Mouse (Mus musculus) frontal cortex, adult (tissue): ENCODE measurements around the gene Scd2.
"Not testable (repeated sequence)": the region's sequence is repeated elsewhere in the genome, so short reads cannot be mapped to it uniquely, and the experiment has no call there.

Experiments used
- ATAC-seq: cut with Nextera tagmentation; 2 replicates; pipeline ENCODE4 v1.9.2; 2017; ENCODE audit warnings: mild to moderate bottlenecking, moderate library complexity, mixed read lengths; ENCODE audit not compliant: low TSS enrichment

Gene Scd2

GRCm38 (mm10) chr19:44312007-44312360 is 18.5 kb downstream of the Scd2 start:
- ATAC-seq: peak; percentile 42; the same call in 1 of the 2 replicates

GRCm38 (mm10) chr19:44313066-44313465 is 19.6 kb downstream of the Scd2 start:
- ATAC-seq: no peak

DNA sequence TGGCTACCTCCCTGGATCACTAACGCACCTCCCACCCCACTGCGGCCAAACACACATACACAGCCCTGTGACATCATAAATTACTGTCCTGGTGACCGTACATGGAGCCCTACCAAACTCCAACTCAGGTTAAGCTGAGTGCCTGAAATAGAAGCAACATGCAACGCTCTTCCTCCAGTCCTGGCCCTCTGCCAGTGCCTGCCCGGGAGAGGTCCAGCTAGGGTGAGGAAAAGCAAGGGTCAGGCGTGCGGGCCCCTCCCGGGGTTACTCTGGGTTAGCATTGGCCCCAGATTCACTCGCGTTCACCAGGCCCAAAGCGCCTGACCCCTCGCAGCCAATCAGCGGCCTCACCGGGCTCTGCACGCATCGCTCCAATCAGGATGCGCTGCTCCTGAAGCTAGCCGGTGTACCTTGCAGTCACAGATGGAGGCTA is 20.9 kb downstream of the Scd2 start:
- peak; percentile 88 for ATAC-seq

DNA sequence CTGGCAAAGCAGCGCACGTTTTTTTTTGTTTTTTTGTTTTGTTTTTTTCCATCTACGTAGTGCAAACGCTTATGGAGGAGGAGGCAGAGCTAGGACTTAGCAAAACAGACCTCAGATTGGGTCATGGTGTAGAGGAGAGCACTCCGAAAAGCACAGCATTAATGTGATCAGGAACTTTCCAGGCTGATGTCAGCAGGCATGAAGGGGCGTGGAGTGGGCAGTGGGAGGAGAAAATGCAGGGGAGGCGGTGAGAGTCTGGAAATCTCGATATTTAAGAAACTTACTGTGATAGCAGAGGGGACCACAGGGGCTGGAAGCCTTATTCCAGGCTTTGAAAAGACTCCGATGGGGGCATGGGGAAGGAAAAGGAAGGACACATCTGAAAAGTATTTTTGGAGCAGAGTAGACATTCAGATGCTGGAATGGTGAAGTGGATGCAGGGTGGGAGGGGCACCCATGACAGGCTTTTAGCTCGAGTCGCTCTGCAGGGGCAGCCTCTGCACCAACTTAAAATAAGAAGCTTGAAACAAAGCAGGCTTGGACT is 21.5 kb downstream of the Scd2 start:
- ATAC-seq: peak; percentile 55

DNA sequence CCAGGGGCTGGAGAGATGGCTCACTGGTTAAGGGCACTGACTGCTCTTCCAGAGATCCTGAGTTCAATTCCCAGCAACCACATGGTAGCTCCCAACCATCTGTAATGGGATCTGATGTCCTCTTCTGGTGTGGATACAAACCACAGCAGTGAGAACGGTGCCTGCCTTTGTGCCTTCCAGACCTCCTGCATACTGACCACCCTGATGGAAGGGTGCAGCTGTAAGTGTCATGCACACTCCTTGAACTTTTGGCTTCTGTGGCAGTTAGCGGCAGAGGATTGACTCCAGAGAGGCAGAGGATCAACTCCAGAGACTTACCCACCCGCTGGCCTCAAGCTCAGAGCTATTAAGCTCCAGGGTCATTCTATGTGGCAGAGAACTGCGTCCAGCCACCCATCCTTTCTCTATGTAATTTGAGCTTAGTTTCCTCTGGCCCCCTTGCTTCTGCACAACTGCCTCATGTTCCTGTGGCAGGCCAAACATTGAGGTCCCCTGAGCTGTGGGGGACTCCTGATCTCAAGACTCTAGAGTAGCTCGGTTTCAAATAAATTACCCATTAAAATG is 23.4 kb downstream of the Scd2 start:
- no peak for ATAC-seq

DNA sequence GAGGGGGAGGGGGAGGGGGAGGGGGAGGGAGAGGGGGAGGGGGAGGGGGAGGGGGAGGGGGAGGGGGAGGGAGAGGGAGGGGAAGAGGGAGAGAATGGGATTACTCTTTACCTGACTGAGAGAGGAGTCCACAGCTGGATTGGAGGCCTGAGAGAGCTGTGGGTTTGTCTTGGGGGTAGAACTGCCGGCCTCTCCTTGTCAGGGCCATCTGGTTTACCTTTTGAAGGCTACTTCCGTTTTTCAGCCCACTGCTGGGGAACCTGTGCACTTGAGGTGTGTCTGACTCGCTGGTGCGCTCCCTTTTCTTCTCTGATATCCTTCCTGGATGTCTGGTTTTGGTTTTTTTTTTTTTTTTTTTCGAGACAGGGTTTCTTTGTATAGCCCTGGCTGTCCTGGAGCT is 23.9 kb downstream of the Scd2 start:
- no peak for ATAC-seq

DNA sequence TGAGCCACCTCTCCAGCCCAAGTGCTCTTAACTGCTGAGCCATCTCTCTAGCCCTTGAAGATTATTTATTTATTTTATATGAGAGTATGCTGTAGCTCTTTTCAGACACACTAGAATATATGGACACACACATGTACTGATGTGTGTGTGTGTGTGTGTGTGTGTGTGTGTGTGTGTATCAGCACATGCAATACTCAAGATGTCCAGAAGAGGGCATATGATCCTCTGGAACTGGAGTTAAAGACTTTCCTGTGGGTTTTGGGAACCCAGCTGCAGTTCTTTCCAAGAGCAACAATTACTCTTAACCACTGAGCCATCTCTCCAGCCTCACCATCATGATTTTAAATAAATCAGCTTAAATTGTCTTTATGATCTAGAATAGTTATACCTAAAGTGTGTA is 25.1 kb downstream of the Scd2 start:
- ATAC-seq: no peak

DNA sequence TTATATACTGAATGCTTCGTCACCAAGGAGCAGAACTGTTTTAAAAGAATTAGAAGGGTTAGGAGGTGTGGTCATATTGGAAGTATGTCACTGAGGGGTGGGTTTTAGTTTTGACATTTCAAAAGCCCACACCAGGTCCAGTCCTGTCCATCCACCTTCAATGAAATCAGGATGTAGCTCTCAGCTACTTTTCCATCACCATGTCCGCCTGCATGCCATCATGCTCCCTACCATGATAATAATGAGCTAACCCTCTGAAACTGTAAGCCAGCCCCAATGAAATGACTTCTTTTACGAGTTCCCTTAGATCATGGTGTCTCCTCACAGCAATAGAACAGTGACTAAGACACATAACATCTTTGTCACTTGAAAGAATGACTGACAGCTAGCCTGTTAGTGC is 26.8 kb downstream of the Scd2 start:
- ATAC-seq: no peak

DNA sequence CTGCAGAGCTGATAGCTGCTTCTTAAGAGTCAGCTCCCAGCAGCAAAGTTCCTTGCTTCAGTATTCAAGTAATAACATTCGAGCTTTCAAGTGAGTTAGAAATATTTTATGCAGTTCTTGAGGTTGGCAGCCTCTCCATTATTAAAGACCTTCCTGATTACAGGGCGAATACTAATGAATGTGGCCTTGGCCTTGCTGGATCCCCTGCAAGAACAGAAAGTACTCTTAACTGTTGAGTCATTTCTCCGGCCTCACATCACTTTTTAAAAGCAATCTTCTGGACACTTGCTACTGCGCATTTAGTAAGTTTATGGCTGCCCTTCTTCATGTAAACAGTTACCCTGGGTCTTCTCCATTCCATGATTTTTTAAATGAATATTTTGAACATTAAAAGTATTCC is 27.7 kb downstream of the Scd2 start:
- no peak for ATAC-seq

DNA sequence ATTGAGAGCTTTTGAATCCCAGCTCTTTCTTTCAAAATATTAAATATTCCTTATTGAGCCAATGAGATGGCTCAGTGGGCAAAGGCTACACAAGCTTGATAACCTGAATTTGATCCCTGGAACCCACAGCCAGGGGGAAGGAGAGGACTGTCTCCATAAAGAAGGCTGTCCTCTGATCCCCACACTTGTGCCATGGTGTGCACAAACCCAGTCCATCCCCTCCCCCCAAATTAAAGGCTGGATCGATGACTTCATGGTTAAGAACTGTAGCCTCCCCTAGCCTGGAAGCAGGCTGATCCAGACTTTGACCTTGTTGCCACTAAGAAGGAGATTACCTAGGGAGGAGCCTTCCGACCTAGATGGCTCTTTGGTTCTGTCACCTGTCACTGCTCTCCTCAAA is 28.2 kb downstream of the Scd2 start:
- ATAC-seq: no peak

GRCm38 (mm10) chr19:44329566-44329965 is 36.1 kb downstream of the Scd2 start:
- no peak for ATAC-seq

- ATAC-seq: not testable (repeated sequence)
Observed at GRCm38 (mm10) chr19:44331128-44331527, 37.7 kb downstream of the Scd2 start.

DNA sequence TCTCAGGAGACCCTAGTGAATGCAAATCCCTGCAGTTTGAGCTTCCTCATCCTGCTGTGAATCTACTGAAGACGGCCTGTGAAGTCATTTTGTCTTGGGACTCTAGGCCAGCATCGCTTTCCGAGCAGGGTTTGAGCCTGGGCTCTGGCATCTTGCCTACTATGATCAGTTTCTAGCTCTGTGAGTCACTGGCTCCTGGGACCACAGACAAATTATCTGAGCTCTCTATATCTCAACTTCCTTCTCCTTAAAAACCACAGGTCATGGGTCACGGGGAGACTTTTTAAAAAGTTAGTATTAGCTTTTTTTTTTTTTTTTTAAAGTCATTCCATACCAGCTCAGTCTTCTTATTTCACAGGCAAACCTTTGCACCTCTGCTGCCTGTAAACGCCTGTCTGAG is 38.4 kb downstream of the Scd2 start:
- ATAC-seq: no peak

DNA sequence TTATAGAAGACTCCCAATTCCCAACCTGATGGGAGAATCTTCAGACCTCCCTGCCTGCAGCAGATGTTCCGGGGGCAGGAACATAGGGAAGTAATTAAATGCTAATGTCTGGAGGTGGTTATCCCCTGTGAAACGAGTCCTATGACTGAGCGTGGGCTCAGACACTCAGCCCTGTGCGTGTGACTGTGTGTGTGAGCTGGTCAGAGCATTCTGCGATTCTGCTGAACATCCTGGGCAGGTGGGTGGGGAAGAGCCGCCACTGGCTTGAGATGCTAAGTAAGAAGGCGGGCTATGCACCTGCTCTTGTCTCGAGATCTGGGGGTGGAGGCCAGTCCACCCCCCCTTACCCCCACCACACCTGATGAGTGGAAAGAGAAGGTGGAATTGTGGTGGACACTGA is 38.9 kb downstream of the Scd2 start:
- peak; percentile 71 for ATAC-seq

- peak; percentile 73 for ATAC-seq
Observed at GRCm38 (mm10) chr19:44332833-44333623, 39.6 kb downstream of the Scd2 start, which contains the start of gene Scd4. TSS of gene Scd4 (plus strand) at chr19:44333092.

- no peak for ATAC-seq
Observed at GRCm38 (mm10) chr19:44333991-44334390, 40.5 kb downstream of the Scd2 start.

- ATAC-seq: peak; percentile 63
Observed at GRCm38 (mm10) chr19:44335876-44336662, 42.6 kb downstream of the Scd2 start.

- no peak for ATAC-seq
Observed at GRCm38 (mm10) chr19:44349689-44350088, 56.2 kb downstream of the Scd2 start.

DNA sequence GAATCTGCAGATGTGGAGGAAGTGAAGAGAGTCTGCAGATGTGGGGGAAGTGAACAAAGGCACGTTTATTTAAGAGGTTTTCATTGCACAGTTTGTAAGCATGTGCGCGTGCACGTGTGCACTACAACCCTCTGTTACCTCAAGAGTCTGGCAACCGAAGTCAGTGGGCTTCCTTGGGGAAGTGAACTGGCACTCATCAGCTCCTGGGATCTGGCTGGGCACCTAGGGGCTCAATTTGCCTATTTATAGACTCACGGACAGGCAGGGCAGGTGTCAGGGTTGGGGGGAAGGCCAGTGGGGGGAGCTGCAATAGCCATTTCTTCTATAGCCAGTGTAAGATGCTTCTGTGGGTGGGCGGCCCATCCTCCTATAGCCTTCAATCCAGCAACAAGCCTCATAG is 58.3 kb downstream of the Scd2 start:
- ATAC-seq: no peak
